Mouse (Mus musculus): Measurements from ENCODE around the gene Olfr608.
"Not testable (repeated sequence)": the region's sequence is repeated elsewhere in the genome, so short reads cannot be mapped to it uniquely, and the experiment has no call there.

DNA sequence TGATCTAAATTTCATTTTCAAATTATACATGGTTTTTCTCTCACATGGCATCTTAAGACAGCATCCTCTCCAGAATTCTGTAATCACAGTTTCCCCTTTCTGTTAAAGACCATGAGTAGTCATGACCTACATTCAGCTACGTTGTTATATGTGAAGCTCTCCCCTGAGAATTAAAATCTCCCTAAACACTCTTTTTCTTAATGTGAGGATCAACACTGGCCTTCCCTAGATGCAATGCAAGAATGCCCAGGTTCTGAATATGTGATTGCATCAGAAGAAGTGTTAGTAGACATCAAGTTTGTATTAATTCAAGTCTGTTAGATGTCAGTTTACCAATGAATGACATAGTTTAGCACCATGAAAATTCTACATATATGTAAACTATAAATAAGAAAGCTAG, 51.1 kb downstream of the Olfr608 start, which contains the start of gene Olfr611:
- not testable (repeated sequence) for TF ChIP-seq CTCF, EP300 (IDR thresholded peaks at IDR 0.05; ENCODE audit: low read depth)
